Mouse (Mus musculus): ENCODE data around the gene Gm42906.

- TF ChIP-seq ZC3H11A (IDR thresholded peaks at IDR 0.05; ENCODE audit: borderline replicate concordance, low read depth, low read length) (no peak), CHD2 (IDR thresholded peaks at IDR 0.05; ENCODE audit: low read depth, low read length) (no peak), MAFK (IDR thresholded peaks at IDR 0.05; ENCODE audit: insufficient read depth, low read depth, low read length) (no peak), HCFC1 (IDR thresholded peaks at IDR 0.05; ENCODE audit: borderline replicate concordance, insufficient read depth, low read length) (no peak), ZNF384 (IDR thresholded peaks at IDR 0.05; ENCODE audit: low read depth, low read length) (no peak)
These were observed 242.6 kb downstream of the Gm42906 start for GRCm38 (mm10) chr5:151185286-151185856.

All from ES-E14 (cell line).